Mouse (Mus musculus): Measurements from ENCODE around the gene Gzmd.

GRCm38 (mm10) chr14:56086711-56087110 is 45.7 kb downstream of the Gzmd start:
- TF ChIP-seq CTCF (IDR thresholded peaks at IDR 0.05; ENCODE audit: borderline replicate concordance, extremely low read depth, insufficient read depth, insufficient read length) (no peak), POLR2A (IDR thresholded peaks at IDR 0.05; ENCODE audit: borderline replicate concordance, extremely low read depth, insufficient read depth, insufficient read length, poor library complexity, severe bottlenecking) (no peak)

All from brain, embryonic 14.5 days (tissue).